Mouse (Mus musculus) testis, postnatal 14 days (tissue): ENCODE measurements around the gene Cdc45.

Source experiments
- DNase-seq: peaks from one replicate; pipeline ENCODE4 v3.0.0; 2021; ENCODE audit warnings: low spot score

Gene Cdc45

DNA sequence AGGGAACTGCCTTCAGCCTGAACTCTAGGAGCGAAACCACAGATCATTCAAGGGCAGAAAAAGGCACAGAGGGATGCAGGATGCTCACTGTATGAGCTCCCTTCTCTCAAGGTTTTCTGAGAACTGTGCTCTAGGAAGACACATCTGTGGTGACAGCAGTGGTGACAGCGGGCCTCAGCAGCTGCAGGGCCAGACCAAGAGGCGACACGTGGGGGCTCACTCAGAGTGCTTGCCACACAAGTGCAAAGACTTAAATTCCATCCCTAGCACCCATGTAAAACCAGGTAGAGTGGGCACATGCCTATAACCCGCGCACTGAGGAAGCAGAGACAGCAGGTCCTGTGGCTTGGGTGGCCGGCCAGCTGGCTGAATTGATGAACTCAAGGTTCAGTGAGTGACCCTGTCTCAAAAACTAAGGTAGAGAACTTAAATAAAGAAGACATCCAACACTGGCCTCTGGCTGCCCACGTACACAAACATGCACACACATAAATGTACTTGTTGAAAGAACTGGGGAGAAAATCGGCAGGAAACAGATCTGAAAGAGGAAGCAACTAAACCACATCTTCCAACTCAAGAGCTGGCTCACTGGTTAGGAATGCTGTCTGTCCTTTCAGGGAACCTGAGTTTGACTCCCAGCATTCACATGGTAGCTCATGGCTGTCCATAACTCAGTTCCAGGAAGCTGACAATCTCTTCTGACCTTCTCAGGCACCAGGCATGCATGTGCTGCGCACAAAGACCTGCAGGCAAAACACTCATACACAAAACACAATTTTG is 23.0 kb downstream of the Cdc45 start:
- DNase-seq = no peak

DNA sequence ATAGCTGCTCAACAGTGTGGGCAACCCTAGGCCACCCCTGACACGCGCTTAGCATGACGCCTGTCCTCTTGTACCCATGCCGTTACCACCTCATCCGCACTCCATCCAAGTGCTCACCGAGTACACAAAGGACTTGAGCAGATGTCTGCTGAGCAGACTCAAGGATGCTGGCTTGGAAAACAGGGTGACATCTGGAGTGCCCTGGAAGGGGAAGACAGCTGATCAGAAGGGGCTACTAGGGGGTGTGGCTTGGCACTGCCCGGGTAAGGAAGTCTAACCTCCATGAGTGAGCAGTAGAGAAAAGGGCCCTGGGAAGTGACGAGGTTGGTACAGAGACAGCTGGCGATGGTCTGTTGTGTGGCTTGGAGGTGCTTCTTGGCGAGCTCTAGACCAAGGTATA is 25.1 kb downstream of the Cdc45 start:
- DNase-seq = no peak

DNA sequence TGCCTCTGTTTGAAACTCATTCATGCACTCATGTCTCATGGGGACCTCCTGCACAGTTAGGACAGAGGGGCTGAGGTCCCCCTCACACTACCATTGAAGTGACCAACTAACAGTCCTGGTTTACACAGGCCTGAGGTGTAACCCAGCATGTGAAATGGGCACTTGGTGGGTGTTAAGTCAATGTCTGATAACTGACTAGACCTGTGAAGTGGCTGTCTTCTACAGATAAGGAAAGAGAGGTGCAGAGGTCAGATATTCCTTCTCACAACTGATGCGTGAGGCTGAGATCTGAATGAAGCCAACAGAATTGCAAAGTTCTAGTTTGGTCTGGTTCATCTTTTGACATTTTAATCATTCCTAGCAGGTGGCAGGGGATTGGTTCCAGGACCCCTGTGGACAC is 26.3 kb downstream of the Cdc45 start:
- DNase-seq = no peak

DNA sequence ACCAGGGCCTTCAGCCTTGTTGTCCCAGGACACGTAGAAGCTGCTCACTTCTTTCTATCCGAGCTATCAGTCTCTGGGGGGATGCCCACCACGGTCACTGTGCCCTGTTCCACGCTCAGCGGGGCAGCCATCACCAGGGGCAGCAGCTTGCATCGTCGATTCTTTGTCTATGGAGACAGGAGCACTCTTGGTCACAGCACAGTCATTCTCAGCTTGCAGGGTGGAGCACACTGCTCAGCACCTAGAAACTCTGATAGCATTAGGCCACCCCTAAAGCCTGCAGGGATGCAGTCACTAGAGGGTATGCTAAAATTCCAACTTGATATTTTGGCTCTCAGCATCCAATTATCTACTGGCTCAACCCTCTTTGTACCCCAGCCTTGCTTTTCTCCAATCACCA is 26.8 kb downstream of the Cdc45 start:
- DNase-seq = no peak

DNA sequence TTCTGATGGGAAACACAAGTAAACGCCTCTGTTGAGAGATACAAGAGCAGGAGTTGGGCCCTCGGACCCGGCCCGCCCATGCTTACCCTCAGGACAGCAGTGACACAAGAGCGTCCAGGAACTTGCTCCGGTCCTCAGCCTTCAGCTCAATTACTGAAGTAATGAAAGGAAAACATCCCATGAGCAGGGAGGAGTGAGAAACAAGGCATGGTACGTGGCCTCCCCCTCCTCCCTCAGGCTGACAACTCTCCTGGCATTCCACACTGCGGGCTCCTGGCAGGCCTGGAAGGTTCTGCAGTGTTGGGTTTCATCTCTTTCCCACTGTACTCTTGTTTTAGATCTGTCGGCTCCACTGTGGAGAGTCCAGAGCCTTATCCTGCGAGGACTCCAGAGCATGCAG is 30.0 kb downstream of the Cdc45 start:
- DNase-seq = no peak

DNA sequence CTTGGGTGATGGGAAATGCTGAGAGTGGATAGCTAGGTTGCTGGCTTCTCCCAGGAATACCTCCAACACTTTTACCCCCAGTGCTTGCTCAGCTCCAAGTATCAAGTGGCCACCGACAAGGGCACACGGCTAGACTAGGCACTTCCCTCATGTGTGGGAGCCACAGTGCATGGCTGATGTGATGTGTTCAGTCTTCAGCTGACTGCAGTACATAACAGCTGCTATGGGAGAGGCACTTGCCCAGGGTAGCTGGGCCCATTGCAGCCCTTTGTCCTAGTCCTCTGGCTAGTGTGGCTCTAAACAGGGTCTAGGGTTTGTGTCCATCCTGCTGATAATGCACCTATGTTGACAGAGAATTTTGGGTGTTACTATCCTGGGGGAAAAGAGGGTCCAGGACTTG is 33.3 kb downstream of the Cdc45 start:
- no peak for DNase-seq

DNA sequence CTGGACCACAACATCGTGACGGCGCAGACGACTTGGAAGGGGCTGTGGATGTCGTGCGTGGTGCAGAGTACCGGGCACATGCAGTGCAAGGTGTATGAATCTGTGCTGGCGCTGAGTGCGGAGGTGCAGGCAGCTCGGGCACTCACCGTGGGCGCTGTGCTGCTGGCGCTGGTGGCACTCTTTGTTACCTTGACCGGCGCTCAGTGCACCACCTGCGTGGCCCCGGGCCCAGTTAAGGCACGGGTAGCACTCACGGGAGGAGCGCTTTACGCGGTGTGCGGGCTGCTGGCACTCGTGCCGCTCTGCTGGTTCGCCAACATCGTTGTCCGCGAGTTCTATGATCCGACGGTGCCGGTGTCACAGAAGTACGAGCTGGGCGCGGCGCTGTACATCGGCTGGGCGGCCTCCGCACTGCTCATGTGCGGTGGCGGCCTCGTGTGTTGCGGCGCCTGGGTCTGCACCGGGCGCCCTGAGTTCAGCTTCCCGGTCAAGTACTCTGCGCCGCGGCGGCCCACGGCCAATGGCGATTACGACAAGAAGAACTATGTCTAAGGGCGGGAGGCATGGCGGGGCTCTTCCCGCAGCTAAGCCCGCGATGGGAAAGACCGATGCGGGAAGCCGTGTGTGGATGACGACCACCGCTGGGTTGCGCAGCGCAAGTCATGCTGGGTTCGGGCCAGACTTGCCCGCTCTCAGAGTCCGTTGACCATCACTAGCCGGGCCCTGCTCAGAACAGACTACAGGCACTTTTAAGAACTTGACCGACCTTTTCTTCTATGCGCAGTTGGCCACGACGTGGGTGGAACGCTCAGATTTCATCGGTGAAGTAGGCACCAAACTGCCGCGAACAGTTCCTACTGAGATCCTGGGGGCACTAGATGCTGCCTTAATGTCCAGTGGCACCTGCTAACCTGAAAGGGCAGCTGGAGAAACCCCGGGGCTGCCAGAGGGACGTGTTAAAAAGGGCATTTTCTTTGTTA is 34.4 kb downstream of the Cdc45 start:
- DNase-seq = no peak

DNA sequence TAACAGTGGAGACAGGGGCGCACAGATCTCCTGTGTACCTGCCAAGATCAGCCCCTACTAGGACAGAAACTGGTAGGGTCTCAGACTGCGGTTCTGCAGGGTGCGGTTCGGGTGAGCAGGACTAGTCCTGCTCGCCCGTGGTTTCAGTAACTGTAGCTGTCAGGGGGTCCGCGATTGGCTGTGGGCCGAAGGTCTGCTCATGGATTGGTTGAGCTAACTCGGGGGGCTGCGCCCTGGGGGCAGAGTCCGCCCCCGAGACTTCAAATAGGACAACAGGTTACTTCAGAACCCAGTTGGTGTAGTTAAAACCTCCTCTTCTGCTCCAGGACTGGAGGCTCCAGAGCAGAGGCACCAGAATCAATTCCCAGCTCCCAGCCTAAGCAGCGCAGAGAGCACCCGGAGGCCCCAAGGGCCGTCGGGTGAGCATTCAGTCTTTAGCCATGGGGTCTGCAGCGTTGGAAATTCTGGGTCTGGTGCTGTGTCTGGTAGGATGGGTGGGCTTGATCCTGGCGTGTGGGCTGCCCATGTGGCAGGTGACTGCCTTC is 35.2 kb downstream of the Cdc45 start, which contains the start of gene Cldn5:
Gene Cldn5, plus strand, starts transcription at position 292 of the 545 bp plus-strand sequence.
- peak; percentile 40 for DNase-seq

DNA sequence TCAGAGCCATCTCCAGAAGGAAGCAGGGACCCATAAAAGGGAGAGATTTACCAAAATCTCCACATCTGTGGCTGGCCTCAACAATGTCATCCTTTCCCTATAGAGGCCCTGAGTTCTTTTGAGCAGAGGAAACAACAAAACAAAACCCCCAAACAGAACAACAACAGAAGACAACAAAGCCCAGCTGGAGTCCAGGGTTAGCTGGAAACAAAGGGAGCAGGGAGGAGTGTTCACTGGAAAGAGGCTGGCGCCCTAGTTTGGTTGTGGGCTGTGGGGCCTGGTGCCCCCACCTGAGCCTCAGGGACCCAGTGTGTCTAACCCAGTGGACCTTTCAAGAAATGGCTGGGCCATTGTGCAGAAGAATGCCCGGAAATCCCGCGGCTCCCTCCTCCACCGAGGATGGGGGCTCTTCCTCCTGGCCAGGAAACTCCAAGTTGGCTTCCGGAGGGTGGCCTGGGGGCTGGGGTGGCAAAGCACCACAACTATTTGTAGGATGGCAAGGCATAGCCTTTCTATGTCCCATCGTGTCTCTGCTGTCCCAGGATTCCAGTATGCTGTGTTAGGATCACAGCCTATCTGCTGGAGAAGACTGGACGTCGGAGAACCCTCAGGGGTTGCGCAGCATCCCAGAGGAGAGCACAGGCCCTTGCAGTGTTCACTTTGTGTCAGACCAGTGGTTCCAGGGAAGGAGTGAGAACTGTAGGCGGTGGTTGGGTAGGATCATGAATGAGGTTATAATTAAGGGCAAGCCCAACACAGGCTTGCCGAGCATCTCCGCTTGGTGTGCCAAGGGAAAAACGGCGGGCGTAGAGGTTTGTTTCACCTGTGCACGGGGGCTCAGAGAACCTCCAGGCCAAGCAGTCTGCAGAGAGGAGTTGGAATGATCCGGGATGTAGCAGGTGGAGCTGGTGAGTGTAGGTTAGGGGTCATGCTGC is 35.9 kb downstream of the Cdc45 start:
- DNase-seq = no peak

DNA sequence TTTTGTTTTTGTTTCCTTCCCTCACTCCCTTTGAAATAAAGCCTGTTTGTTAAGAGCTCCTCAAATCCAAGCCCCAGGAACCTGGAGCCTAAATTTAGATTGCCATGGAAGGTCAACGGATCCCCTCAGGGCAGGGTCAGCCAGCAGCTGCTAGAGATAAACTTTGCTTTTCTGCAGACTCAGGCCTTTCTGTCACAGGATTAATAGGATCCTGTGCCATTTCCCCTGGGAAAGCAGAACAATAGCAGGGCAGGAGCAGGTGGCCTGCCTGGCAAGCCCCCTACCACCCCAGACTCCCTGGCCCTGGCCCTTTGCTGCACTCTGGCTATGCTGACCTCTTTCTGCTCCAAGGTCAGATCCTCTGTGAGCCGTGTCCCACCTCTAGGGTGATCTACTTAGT is 37.9 kb downstream of the Cdc45 start:
- no peak for DNase-seq

DNA sequence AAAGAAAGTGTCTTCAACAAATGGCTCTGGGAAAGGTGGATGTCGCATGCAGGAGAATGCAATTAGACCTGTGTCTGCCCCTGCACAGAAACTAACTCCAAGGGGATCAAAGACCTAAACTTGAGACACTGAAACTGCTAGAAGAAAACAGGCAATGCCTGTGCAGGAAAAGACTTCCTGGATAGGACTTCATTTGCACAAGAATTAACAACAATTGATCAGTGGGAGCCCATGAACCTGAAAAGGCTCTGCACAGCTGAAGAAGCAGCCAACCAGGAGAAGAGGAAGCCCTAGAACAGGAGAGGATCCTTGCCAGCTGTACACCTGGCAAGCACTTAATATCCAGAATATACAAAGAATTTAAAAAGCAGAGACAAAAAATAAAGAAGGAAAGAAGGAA is 42.3 kb downstream of the Cdc45 start:
- DNase-seq = no peak

DNA sequence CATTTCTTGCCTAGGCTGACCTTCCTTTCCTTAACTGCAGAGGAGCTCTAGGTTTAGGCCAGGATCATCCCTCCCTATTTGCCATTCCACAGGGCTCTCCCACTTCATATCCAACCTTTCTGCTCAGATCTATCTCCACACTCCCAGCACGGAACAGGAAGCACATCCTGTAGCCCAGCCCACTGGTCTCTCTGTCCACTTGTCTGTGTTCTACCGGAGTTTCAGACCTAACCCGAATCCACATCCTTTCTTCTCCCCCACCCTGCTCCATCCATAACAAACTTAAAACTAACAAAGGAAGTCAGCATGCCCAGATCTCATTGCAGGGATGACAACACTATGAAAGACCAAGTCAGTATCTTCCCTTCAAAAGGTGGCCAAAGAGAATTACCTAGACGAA is 45.4 kb downstream of the Cdc45 start:
- DNase-seq = no peak

DNA sequence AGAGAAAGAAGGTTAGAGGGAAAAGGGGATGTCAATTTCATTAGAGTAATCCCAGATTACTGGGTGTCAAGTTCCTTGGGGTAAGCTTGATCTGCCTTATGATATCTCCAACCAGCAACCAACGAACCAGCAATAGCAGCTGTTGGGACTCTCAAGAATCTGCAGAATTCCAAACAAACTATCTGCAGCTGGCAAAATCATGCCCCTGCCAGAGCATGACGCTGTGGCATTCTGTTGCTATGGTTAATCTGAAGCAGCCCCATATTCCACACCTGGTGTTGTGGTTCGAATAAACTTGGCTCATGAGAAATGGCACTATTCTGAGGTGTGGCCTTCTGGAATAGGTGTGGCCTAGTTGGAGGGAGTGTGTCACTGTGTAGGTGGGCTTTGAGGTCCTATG is 48.8 kb downstream of the Cdc45 start:
- no peak for DNase-seq

DNA sequence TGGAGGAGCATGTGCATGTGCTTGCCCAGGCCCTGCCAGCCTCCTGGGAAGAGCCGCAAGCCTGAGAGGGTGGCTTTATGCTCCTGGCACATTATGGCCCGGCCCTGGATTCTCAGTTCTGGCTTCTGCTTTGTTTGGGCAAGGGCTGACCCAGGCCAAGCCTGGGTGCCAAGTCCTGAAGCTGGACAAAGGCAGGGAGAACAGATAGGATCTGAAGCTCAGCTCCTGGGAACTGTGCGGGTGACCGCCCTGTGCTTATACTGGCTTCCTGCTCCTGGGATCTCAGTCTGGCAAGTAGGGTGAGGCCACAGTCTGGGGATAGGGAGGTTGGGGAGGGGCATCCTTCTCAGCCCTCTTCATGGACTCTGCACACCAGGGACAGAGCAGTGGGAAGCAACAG is 50.1 kb downstream of the Cdc45 start:
- no peak for DNase-seq

DNA sequence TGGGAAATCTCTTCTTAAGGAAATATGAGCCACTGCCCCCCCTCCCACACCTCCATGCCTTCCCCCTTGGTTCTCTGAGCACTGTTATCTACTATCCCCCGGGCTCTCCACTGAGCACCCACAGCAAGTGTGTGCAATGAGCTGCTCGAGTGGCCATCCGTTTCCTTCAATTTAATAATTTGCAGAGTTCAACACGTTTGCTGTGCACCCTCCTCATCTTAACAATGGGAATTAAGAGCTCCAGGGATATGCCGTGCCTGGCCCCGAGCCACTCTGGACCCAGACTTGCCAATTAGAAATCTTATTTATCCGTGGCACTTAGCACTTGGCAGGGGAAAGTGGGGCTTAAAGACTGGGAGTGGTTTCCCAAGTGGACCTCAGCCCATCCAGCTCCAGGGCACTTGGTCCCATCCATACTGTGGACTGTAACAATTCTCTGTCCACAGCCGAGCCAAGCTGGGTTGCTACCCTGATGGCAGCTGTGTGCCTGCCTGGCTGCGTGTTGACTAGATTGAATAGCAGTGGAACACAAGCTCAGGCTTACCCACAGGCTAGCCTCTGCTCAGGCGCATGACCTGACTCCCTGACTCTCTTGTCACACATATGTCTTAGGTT is 59.8 kb downstream of the Cdc45 start:
- DNase-seq = no peak

DNA sequence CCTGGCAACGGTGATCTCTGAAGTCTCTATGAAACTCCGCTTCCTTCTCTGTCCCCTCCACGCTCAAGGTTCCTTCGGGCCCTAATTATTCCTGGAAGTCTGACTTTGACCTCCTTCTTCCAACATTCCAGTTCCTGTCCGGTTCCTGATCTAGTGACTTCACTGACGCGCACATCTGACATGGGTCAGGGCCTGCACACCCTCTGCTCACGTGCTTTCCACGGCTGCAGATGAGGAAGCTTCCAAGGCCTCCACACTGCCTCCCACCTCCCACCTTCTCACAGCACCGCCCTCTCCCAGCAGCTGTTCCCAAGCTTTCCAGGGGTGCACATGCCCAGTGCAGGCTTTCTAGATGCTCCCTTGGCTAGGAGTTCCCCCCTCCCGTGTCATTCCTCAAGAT is 60.7 kb downstream of the Cdc45 start:
- no peak for DNase-seq

DNA sequence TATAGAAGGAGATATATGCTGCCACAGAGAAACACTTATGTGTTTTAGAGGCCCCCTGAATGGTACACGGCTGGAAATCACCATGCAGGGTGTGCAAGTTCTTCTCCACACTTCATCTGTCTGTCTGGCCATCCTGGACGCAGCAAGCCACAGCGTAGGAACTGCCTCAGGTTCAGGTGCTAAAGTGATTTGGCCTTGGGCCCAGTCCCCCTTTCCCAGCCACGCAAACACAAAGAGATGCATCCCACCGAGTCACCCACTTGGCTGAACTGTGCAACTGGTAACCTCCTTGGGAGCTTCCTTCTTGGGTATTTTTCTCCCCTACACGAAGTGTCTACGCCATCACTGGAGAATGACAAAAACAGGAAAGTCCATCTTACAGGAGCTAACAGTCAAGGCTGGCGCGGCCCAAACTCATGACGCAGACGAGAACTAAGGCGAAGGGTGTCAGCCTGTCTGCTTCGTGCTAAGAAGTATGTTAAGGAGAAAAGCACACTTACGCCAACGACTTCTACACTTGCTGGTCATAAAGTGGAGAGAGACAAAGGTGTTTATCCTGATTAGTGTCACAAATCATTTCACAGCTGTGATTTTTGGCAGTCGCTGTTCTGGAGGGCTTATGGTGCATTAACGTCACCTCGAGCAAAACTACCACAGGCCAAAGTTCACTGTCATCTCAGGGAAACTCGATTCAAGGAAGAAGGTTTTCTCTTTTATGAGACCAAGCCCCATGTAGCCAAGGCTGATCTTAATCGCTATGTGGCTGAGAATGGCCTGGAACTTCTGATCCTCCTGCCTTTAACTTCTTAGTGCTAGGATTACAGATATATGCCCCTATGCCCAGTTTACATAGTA is 65.3 kb downstream of the Cdc45 start:
- no peak for DNase-seq

DNA sequence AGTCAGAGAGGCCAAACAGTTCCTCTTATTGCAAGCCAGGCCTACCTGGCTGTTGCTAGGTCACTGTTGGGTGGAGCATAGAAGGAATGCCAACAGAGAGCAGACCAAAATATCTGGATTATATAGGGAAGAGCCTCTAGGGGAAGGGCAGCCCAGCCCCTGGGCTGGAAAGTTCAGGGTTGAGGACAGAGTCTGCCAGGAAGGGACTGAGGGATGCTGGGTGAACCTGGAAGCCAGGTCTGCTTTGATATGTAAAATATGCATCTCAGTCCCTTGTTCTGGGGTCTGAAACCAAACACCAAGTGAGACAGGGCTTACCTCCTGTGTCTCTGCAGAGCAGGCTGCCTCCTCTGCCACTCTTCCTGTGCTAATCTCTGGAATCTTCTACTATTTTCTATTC is 73.5 kb downstream of the Cdc45 start:
- DNase-seq = no peak

DNA sequence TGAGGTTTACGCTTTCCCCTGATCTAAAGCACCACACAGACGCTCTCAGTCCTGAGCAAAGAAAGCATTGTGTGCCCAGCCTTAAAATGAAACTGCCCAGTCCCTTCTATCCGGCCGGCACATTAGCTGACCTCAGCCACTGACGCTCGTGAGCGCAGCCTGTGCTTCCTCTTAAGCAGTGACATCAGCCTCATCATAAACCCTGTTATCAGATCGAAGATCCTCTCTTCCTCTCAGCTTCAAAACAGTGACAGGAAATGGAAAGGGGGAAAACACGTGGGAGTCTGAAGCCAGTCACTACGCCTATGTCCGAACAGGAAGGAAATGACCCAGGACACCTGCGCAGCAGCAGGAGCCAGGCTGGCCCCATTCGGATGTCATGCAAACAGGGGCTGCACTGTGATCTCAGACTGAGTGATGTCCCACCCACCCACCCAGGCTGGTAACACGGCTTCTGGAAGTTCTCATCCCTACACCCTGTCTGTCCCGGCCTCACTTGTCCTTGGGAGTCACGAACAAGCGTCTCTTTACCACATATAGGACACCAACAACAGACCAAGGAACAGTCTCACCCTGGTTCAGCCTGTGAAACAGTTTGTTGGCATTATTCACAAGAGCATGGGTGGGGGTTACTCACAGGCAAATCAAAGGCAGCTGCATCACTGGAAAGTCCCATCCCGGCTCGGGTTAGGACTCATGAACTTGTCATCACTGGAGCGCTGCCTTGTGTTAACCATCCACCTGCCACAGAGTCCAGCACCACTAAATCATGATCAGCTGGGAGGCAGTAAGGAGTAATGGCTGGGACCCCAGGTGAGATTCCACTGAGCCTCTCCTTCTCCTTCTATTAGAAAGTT is 78.5 kb downstream of the Cdc45 start:
- no peak for DNase-seq
